Mouse (Mus musculus): ENCODE results near the gene Rnf216.

Rnf216 gene

GRCm38 (mm10) chr5:143055501-143056125 lies 57.2 kb downstream of the Rnf216 start:
- DNase-seq (ENCODE audit: low read depth in 2 of 2, low spot score in 2 of 2) = no peak

GRCm38 (mm10) chr5:143054703-143055102 lies 58.1 kb downstream of the Rnf216 start:
- DNase-seq (ENCODE audit: low read depth in 2 of 2, low spot score in 2 of 2) = no peak

GRCm38 (mm10) chr5:143053132-143053972 lies 59.4 kb downstream of the Rnf216 start:
- DNase-seq (ENCODE audit: low read depth in 2 of 2, low spot score in 2 of 2) = no peak

GRCm38 (mm10) chr5:143052677-143053076 lies 60.1 kb downstream of the Rnf216 start:
- DNase-seq (ENCODE audit: low read depth in 2 of 2, low spot score in 2 of 2) = no peak

- no peak for DNase-seq (ENCODE audit: low read depth in 2 of 2, low spot score in 2 of 2)
Measured at GRCm38 (mm10) chr5:143051851-143052250, 60.9 kb downstream of the Rnf216 start.

- DNase-seq (ENCODE audit: low read depth in 2 of 2, low spot score in 2 of 2) = no peak
Measured at GRCm38 (mm10) chr5:143050273-143050672, 62.5 kb downstream of the Rnf216 start.

- no peak for DNase-seq (ENCODE audit: low read depth in 2 of 2, low spot score in 2 of 2)
Measured at GRCm38 (mm10) chr5:143049746-143050145, 63.0 kb downstream of the Rnf216 start.

GRCm38 (mm10) chr5:143049013-143049385 lies 63.8 kb downstream of the Rnf216 start:
- DNase-seq (ENCODE audit: low read depth in 2 of 2, low spot score in 2 of 2) = no peak

GRCm38 (mm10) chr5:143048232-143049012 lies 64.4 kb downstream of the Rnf216 start:
- no peak for DNase-seq (ENCODE audit: low read depth in 2 of 2, low spot score in 2 of 2)

GRCm38 (mm10) chr5:143047586-143047985 lies 65.2 kb downstream of the Rnf216 start:
- no peak for DNase-seq (ENCODE audit: low read depth in 2 of 2, low spot score in 2 of 2)

- DNase-seq (ENCODE audit: low read depth in 2 of 2, low spot score in 2 of 2) = no peak
Measured at GRCm38 (mm10) chr5:143043902-143044301, 68.9 kb downstream of the Rnf216 start.

GRCm38 (mm10) chr5:143043285-143043684 lies 69.5 kb downstream of the Rnf216 start:
- no peak for DNase-seq (ENCODE audit: low read depth in 2 of 2, low spot score in 2 of 2)

GRCm38 (mm10) chr5:143038794-143039193 lies 74.0 kb downstream of the Rnf216 start:
- no peak for DNase-seq (ENCODE audit: low read depth in 2 of 2, low spot score in 2 of 2)

- peak; percentile 11 to 40 for DNase-seq (ENCODE audit: low read depth in 2 of 2, low spot score in 2 of 2)
Measured at GRCm38 (mm10) chr5:143037201-143037600, 75.6 kb downstream of the Rnf216 start.

GRCm38 (mm10) chr5:143036052-143036451 lies 76.7 kb downstream of the Rnf216 start:
- no peak for DNase-seq (ENCODE audit: low read depth in 2 of 2, low spot score in 2 of 2)

GRCm38 (mm10) chr5:143035271-143035670 lies 77.5 kb downstream of the Rnf216 start:
- DNase-seq (ENCODE audit: low read depth in 2 of 2, low spot score in 2 of 2) = no peak

- no peak for DNase-seq (ENCODE audit: low read depth in 2 of 2, low spot score in 2 of 2)
Measured at GRCm38 (mm10) chr5:143034108-143034507, 78.7 kb downstream of the Rnf216 start.

- no peak for DNase-seq (ENCODE audit: low read depth in 2 of 2, low spot score in 2 of 2)
Measured at GRCm38 (mm10) chr5:143033277-143033676, 79.5 kb downstream of the Rnf216 start.

GRCm38 (mm10) chr5:143032639-143033146 lies 80.1 kb downstream of the Rnf216 start:
- DNase-seq (ENCODE audit: low read depth in 2 of 2, low spot score in 2 of 2) = no peak

GRCm38 (mm10) chr5:143031681-143032080 lies 81.1 kb downstream of the Rnf216 start:
- DNase-seq (ENCODE audit: low read depth in 2 of 2, low spot score in 2 of 2) = no peak

- DNase-seq (ENCODE audit: low read depth in 2 of 2, low spot score in 2 of 2) = no peak
Measured at GRCm38 (mm10) chr5:143031193-143031592, 81.6 kb downstream of the Rnf216 start.

- DNase-seq (ENCODE audit: low read depth in 2 of 2, low spot score in 2 of 2) = no peak
Measured at GRCm38 (mm10) chr5:143023887-143024286, 88.9 kb downstream of the Rnf216 start.
